Mouse (Mus musculus) embryo, embryonic 9.5 days (tissue): ENCODE data around the gene Hist1h4j.
A peak's percentile ranks its signal among the peaks of the same experiment; 100 is the strongest.

ENCODE experiments used
- DNase-seq: peaks from one replicate; pipeline ENCODE4 v3.0.0-alpha.2; 2017; ENCODE audit errors: extremely low spot score

The Hist1h4j gene

DNA sequence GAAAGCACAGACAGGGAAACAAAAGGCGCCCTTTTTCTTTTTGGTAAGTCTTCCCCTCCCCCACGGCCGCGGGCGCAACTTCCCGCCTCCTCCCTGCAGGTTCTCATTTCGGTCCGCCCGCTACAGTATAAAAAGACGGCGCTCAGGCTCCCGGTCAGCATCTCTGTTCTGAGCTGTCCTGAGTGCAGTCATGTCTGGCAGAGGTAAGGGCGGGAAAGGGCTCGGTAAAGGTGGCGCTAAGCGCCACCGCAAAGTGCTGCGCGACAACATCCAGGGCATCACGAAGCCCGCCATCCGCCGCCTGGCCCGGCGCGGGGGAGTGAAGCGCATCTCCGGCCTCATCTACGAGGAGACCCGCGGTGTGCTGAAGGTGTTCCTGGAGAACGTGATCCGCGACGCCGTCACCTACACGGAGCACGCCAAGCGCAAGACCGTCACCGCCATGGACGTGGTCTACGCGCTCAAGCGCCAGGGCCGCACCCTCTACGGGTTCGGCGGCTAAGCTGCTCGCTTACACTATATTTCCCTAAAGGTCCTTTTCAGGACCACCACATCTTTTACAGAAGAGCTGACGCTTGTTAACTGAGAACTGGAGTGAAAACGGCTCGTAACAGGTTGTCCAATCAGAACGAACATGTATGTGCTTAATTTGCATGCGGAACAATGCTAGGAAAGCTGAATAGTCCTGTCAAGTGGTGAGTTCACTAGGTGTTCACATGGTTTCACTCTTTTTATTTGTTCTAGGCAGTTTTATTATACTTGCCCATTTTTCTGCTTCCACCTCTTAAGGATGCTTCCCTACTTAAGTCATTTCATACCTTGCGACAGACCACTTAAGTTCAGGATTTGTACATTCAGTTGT, at the start of gene Hist1h4j:
Hist1h4j (plus strand) TSS at position 159 of the 862 bp plus-strand sequence.
- DNase-seq = peak; percentile 97

DNA sequence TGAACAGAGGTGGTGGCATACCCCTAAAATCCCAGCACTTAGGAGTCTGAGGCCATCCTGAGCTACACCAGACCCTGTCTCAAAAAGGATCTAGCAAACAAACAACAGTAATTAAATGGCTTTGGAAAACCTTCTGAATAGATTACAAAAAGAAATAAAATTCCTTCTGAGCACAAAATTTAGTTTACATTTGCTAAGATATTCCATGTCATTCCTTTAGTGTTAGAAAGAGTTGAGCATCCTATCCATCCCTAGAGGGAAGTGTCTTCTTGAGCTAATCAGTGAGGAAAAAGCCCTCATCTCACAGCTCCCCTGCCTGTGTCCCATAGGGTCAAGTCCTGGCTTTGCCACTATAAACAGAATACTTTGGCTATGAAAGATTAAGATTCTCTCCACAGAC, 37.1 kb upstream of the Hist1h4j start, which contains the start of gene Olfr1359:
Olfr1359 (plus strand) TSS at position 301 of the 400 bp plus-strand sequence.
- DNase-seq = no peak

DNA sequence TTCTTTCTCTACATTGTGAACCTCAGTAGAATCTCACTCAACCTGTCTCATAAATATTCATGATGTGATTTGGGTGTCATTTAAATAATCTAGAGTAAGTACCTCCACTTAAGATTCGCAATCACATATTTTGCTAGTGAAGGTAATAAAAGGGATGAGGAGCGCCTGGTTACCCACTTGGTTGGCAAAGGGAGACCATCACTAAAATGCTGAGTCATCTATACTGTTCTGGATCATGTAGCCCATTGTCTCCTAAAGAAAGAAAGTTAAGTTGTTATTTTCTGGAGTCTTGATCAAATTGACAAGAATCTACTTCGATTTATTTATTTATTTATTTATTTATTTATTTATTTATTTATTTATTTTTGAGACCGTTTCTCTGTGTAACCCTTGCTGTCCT, 28.2 kb upstream of the Hist1h4j start:
- no peak for DNase-seq

DNA sequence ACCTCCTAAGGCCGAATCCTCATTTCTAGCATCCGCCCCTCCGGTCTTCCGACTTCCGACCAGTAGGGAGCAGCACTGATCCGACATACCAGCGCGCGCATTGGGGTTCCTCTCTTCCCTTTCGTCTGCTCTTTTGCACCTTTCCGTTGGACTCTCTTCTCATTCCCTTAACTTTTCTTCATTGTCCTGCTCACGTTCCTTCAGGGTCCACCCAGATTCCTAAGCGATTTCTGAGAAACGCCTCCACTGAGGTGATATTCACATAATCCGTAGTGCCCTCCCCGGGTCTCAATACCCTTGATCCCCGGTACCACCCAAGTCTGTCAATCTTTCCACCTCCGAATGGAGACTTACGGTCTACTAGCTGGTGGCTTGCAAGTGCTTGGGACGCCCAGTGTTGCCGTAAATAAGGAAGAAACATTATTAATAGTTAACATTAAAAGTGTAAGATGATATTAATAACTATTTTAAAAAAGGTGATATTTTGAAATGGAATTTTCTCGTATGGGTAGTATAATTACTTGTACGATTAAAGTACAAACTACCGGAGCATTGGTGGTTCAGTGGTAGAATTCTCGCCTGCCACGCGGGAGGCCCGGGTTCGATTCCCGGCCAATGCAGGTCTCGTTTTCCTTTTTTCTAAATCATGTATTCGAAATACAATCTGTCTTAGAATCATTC, 24.7 kb upstream of the Hist1h4j start:
- peak; percentile 91 for DNase-seq

DNA sequence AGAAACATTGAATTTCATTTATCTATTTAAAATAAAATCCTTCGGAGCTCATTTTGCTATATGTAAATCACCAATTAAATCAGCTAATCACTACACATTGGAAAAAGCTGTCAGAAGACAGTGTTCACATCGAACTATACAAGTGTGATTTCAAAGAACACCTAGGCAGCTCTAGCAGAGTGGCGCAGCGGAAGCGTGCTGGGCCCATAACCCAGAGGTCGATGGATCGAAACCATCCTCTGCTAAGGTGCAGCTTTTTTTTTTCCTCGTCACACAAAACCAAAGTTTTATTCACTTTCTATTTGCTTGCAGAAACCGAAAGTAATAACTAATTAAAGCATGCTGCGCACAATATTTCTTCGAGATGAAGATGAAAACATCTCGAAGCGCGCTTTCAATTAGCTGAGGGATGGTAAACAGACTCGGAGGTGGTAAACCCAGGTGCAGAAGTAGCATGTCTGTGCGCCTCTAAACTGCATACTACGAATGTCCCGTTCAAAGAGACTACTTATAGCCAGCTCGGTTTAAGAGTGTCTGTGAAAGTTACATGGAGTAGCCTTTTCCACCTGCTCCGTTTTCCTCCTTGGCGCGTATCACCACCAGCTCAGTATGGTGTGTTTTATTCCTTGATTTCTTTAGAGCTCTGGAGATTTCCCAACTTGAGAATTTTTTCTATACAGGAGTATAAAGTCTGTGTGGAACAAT, 23.9 kb upstream of the Hist1h4j start:
- peak; percentile 83 for DNase-seq

DNA sequence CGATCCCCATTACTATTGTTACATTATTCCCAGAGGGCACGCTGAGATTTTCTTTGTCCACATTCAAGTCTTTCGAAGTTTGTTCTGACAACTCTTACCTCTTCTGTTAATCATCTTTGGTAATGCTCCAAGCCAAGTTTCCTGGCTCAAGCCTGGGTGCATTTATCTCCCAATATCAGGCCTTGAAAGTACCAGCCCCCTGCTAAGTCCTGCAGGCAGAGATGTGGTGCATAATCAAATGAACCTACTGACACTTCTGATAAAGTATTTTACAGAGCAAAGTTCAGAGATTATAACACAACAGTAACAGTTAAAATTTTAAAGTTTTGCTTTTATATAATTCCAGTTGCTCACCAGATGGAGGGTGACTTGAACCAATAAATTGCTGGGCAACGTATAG, 23.2 kb upstream of the Hist1h4j start:
- no peak for DNase-seq

DNA sequence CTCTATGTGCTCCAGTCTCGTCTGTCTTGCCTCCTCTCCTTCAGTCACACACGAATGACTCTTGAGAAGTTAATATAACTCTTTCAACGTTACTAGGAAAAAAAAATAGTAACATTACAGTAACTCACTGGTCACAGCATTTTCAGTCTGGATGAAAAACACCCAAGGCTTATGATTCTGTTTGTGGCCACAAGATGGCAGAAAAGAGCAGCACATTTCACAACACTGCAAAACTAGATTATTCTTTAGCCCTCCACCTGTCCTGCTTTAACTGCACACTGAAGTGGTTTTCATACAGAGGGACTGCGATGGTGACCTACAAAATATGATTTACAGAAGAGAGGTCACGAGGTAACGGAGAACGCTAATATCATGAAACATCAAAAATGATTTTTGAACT, 20.1 kb upstream of the Hist1h4j start:
- no peak for DNase-seq

DNA sequence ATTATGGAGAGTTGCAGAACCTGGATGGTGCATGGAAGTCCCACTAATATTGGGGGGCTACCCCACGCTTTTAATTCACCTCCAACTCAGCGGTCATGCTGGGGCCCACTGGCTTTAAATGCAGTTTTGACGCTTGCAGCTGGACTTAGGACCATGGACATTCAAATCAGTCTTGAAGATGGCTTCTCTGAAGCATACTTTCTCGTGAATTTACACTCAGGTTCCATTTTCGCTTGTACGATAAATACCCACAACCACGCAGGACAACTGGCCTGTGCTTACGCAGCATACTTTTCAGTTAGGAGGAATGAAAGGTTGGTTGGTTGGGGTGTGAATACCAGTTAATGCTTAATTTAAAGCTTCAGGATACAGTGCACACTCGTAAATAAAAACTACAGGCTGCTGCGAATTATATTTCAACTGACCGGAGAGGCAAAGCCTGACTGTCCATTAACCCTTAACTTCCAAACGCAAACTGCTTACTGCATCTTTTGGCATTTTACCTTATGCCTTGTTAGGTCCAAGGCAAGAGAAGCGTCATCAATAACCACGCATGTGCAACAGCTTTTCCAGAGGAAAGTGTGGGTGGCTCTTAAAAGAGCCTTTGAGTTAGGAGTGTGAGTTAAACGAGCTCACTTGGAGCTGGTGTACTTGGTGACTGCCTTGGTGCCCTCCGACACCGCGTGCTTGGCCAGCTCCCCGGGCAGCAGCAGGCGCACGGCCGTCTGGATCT, 19.6 kb upstream of the Hist1h4j start:
- DNase-seq = peak; percentile 70

DNA sequence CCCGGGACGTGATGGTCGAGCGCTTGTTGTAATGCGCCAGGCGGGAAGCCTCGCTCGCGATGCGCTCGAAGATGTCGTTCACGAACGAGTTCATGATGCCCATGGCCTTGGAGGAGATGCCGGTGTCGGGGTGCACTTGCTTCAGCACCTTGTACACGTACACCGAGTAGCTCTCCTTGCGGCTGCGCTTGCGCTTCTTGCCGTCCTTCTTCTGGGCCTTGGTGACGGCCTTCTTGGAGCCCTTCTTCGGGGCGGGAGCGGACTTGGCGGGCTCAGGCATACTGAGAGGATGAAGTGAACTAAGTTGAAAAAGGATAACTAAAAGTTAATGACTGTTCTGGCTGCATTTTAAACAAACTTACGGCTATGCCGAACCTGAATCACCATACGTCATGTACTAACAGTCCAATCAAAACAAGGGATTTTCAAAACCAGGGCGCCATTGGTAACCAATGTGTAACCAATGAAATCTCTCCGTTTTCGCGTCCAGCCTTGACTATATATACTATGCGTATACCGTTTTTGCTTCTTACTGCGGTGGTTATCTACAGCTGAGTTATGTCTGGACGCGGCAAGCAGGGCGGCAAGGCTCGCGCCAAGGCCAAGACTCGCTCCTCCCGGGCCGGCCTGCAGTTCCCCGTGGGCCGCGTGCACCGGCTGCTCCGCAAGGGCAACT, 18.9 kb upstream of the Hist1h4j start, which contains the start of the genes Hist1h2bl and Hist1h2ai:
Hist1h2bl (minus strand) TSS at position 280 of the 676 bp plus-strand sequence.
Hist1h2ai (plus strand) TSS at position 559 of the 676 bp plus-strand sequence.
- peak; percentile 95 for DNase-seq

DNA sequence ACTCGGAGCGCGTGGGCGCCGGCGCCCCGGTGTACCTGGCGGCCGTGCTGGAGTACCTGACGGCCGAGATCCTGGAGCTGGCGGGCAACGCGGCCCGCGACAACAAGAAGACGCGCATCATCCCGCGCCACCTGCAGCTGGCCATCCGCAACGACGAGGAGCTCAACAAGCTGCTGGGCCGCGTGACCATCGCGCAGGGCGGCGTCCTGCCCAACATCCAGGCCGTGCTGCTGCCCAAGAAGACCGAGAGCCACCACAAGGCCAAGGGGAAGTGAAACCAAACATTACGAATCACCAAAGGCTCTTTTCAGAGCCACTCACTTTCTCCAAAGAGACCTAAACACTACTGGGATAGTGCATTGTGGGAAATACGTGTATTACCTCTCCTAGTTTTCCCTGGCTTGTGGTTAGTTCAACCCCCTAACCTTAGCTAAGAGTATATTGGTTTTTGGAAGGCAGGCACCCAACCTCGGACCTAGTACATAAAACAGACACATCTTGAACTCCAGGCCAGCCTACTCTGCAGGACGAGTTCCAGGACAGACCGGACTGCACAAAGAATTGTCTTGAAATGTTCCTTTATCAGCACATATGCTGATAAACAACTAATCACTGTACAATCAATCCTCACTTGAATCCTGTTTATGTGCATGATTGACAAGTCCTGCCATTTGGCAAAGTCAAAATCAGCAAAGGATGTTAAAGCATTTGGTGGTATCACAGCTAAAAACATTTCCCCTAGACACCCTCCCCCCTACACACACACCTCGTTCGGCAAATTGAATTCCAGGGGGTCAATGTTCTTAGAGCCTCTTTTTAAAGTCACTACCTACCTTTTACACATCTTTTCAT, 18.1 kb upstream of the Hist1h4j start:
- DNase-seq = peak; percentile 83

DNA sequence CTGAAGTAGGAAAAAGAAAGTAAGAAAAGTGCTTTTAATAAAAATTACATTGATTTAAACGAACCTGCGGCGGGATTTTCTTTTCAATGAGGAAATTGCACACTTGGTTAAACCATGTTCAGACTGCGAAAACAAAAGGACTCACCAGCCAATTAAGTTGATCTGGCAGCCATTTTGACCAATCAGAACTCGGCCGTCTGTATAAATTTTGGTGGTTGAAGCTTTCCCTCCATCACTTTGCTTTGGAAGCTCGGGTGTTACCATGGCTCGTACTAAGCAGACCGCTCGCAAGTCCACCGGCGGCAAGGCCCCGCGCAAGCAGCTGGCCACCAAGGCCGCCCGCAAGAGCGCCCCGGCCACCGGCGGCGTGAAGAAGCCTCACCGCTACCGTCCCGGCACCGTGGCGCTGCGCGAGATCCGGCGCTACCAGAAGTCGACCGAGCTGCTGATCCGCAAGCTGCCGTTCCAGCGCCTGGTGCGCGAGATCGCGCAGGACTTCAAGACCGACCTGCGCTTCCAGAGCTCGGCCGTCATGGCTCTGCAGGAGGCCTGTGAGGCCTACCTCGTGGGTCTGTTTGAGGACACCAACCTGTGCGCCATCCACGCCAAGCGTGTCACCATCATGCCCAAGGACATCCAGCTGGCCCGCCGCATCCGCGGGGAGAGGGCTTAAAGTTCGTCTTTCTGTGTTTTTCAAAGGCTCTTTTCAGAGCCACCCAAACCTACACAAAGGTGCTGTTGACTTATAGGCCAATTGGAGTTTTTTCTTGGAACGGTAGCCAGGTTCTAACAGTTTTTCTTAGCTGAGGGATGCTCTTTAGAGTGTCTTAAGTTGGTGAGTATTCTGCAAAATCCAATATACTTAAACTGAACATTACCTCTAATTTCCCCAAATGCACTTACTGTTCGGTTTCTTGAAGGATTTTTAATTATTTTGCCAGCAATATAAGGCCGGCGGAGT, 17.2 kb upstream of the Hist1h4j start, which contains the start of gene Hist1h3h:
Hist1h3h (plus strand) TSS at position 263 of the 961 bp plus-strand sequence.
- DNase-seq = peak; percentile 95

DNA sequence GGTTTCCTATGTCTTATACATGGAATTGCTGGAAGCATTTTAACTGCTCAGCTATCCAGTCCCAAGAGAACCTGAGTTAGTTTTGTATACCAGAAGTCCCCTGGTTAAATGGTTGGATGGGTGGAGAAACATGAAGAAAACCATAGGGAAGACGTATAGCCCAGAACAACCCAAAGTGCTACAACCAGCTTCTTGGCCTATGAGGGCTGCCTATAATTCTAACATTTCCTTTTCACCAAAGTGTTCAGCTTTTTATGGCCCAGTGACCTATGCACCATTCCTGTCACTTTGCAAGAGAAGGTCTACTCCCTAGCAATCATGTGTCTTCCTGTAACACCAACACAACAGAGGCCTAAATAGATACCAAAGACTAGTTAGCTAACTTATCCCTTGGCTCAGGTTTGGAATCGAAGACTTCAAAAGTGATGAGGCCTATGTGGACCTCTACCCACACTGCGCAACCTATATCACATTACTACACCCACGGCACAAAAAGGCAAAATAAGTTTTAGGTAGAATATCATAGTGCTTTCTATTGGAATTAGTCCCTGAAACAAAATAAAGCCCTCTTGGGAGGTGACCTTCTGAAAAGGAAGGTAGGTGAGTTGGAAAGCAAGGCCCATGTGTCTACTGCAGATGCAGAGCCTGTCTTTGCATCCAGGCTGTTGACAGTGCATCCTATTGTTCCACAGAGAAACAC, 16.3 kb upstream of the Hist1h4j start:
- peak; percentile 76 for DNase-seq

DNA sequence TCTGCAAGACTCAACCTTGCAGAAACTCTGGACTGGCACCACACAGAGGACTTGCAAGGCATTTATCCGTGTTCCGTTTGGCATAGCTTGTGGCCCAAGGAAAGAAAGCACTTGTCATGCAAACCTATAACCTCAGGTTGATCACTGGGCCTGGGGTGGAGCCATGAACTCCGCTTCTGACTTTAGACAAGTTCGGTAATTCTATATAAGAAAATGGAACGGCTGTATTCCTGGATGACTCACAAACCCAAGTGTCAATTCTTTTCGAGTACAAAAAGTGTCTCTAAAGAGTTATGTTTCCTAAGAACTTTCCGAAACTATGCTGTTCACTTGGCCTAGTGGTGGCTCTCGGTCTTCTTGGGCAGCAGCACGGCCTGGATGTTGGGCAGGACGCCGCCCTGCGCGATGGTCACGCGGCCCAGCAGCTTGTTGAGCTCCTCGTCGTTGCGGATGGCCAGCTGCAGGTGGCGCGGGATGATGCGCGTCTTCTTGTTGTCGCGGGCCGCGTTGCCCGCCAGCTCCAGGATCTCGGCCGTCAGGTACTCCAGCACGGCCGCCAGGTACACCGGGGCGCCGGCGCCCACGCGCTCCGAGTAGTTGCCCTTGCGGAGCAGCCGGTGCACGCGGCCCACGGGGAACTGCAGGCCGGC, 13.6 kb upstream of the Hist1h4j start:
- DNase-seq = peak; percentile 59

DNA sequence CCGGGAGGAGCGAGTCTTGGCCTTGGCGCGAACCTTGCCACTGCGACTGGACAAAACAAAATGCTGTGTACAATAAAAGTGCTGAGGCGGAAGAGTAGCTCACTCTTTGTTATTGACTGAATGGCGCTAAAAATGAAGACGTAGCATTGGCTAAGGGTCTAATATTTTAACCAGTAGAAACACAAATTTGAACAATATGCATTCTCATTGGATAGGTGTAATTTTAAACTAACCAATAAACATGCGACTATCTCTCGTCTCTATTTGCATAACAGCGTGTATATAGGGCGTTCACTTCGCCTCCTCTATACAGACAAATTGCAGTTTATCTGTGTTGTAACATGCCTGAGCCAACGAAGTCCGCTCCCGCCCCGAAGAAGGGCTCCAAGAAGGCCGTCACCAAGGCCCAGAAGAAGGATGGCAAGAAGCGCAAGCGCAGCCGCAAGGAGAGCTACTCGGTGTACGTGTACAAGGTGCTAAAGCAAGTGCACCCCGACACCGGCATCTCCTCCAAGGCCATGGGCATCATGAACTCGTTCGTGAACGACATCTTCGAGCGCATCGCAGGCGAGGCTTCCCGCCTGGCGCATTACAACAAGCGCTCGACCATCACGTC, 13.0 kb upstream of the Hist1h4j start, which contains the start of gene Hist1h2bm:
Hist1h2bm (plus strand) TSS at position 288 of the 616 bp plus-strand sequence.
- peak; percentile 92 for DNase-seq

DNA sequence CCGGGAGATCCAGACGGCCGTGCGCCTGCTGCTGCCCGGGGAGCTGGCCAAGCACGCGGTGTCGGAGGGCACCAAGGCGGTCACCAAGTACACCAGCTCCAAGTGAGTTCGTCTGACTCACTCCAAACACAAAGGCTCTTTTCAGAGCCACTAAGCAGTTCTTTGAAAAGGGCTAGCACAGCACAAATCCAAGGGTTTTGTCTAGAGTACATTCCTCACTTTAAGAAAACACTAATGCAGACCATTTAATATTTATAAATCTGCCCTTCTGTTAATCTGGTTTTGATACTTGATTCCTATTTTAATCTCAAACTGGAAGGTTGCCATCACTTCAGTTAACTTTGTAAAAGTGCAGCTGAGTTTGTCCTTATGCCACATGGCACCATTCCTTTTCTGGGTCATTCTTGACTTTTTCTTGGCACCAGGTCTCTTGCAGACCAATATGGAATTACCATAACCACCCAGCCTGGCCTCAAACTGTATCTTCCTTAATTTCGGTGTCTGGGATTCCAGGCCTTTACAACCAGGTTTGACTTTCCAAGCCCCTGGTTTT, 12.4 kb upstream of the Hist1h4j start:
- peak; percentile 75 for DNase-seq

DNA sequence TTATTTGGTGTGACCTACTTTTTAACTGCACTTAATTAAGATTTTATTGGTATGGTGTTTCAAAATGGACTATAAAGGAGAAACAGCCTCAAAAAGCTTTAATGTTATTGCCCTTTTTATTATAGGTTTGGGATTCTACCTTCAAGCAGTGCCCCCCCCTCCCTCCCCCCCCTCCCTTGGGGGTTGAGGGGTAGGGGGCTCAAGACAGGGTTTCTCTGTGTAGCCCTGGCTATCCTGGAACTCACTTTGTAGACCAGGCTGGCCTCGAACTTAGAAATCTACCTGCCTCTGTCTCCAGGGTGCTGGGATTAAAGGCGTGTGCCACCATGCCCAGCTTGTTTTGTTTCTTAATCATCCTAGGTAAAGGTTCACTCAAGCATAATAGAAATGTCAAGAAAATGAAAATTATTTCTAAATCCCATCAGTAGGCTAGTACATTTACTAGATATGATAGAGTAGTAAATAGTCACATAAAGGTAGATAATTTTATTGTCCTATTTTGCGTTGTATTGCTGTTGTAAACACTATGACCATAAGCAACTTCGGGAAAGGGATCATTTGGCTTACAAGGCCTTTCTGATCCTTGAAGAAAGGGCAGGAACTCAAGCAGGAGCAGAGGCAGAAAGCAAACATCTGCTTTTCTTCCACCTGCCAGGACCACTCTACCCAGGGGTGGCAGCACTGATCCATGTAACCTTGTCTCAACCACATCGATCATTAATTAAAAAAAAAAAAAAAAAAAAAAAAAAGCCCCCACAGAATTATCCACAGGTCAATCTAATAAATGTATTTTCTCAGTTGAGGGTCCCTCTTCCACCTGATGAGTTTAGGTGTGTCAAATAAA, 11.6 kb upstream of the Hist1h4j start:
- peak; percentile 70 for DNase-seq
